In the genomic region with DNA sequence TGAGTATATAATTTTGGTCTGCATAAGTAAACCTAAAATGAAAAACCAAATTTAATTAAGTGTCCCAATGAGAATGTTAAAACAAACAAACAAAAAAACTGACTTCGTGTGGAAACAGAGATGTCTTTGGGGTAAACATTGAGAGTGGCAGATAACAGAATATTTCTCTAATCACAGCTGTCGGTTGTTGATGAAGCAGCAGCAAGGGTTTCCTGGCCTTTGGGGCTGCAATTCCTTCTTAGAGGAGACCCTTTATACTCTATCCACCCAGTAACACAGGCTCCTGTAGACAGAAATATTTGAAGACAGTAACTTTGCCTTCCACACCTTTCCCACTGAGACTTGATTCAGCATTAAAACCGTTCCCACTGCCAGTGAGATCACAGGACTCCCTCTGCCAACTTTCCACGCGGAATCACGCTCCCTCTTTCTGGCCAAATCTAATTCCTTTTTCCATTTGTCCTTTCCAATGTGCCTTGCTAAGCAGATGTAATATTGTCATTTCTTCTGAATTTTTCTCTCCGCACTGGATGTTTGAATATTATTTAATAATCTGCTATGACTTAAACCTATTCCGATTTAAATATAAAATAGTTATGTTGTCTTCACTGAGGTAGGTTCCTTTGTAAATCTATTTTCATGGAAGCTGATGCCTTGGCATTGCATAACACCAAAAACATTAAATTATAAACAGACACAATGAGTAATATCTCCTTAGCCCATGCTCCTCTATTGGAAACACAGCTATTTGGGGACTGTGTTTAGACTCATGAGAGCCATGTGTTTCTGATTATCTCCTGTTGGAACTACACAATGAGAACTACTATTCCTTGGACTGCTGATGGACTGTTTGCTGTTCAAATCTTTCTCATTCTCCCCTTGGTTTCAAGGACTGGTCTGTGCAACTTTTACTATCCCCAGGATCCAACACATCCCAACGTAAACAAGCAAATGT, we compare ENCODE assay signal across 12 mouse cellular contexts. TPM values are rescaled to one million over a fixed set of nuclear protein-coding genes. Genes with fewer than 3 reads are reported as not detected.
DNase-seq lines count a peak whose midpoint lies in the region; ATAC-seq lines count a peak whose summit lies in the region.
"Had no signal": no experiment of that assay in that cellular context is flagged by ENCODE, and none has a peak within 500 bp of the region (broad histone marks: within the 10 kb centered on the region; RNA-seq: fewer than 3 reads in every experiment).

No protein-coding gene starts in this region.

- H3K27me3 ChIP-seq in heart, embryonic 10.5 days (ENCODE audit: insufficient read depth, poor library complexity, severe bottlenecking), result peaks cover 3% of the 10 kb centered on the region; the same call in 1 of the 2 replicates
- no peaks in the 10 kb centered on the region for H3K27me3 ChIP-seq in embryonic facial prominence, embryonic 12.5 days
- H3K27me3 ChIP-seq in intestine, embryonic 15.5 days (replicated peaks), result no peaks in the 10 kb centered on the region

- no peaks in the 10 kb centered on the region for H3K9me3 ChIP-seq in heart, embryonic 10.5 days
- no peaks in the 10 kb centered on the region for H3K9me3 ChIP-seq in embryonic facial prominence, embryonic 12.5 days
- H3K9me3 ChIP-seq in intestine, embryonic 15.5 days, result no peaks in the 10 kb centered on the region
- H3K9me3 ChIP-seq: forebrain, embryonic 12.5 days had no signal

- H3K9ac ChIP-seq in embryonic facial prominence, embryonic 12.5 days, result peak overlapping the region; percentile 33
- no peak overlapping the region for H3K9ac ChIP-seq in intestine, embryonic 15.5 days
- H3K9ac ChIP-seq: forebrain, embryonic 12.5 days; hindbrain, embryonic 14.5 days had no signal

- WGBS in heart, embryonic 10.5 days, result 61% methylated on average over 9 of the region's 9 CpGs
- WGBS in embryonic facial prominence, embryonic 12.5 days, result 30% methylated on average over 9 of the region's 9 CpGs
- 53% methylated on average over 9 of the region's 9 CpGs for WGBS in intestine, embryonic 15.5 days

- no peak for ATAC-seq in embryonic facial prominence, embryonic 12.5 days (ENCODE audit: insufficient number of reproducible peaks, insufficient read depth, low FRiP score, low TSS enrichment)
- no peak for ATAC-seq in intestine, embryonic 15.5 days

- intact Hi-C loops in left cerebral cortex, postnatal 36 days (cut with DNase I), result no loop called here

- peak; percentile 64 to 75 for DNase-seq in heart, adult 18-20 months
- DNase-seq in heart, embryonic 10.5 days (ENCODE audit: low spot score), result no peak
- DNase-seq in 3T3-L1 (ENCODE audit: low read depth, low spot score), result peak; percentile 94
- DNase-seq in thymus, adult 18-20 months, result no peak
- no peak for DNase-seq in right cerebral cortex, postnatal 36 days (ENCODE audit: low spot score in 2 of 2)
- no peak for DNase-seq in left cerebral cortex, postnatal 36 days (ENCODE audit: low spot score in 2 of 2)
- DNase-seq: lung, adult 2 months; retina, postnatal 1 day had no signal

- H3K36me3 ChIP-seq in heart, embryonic 10.5 days, result no peaks in the 10 kb centered on the region
- no peaks in the 10 kb centered on the region for H3K36me3 ChIP-seq in embryonic facial prominence, embryonic 12.5 days
- no peaks in the 10 kb centered on the region for H3K36me3 ChIP-seq in intestine, embryonic 15.5 days
- H3K36me3 ChIP-seq: forebrain, embryonic 12.5 days had no signal

- no peak overlapping the region for H3K4me3 ChIP-seq in heart, embryonic 10.5 days
- H3K4me3 ChIP-seq in embryonic facial prominence, embryonic 12.5 days, result peak overlapping the region; percentile 26
- H3K4me3 ChIP-seq in intestine, embryonic 15.5 days (replicated peaks), result 0 out of 2 replicates have a peak overlapping the region, but pooled peaks have one; percentile 7
- H3K4me3 ChIP-seq: forebrain, embryonic 12.5 days had no signal

- H3K27ac ChIP-seq in heart, embryonic 10.5 days, result no peak overlapping the region
- H3K27ac ChIP-seq in embryonic facial prominence, embryonic 12.5 days, result peak overlapping the region; percentile 88
- peak overlapping the region; percentile 20; the same call in 1 of the 2 replicates for H3K27ac ChIP-seq in intestine, embryonic 15.5 days
- H3K27ac ChIP-seq: forebrain, embryonic 12.5 days; hindbrain, embryonic 14.5 days had no signal

- H3K4me1 ChIP-seq in heart, embryonic 10.5 days, result no peaks in the 10 kb centered on the region; the same call in 1 of the 2 replicates
- no peaks in the 10 kb centered on the region for H3K4me1 ChIP-seq in embryonic facial prominence, embryonic 12.5 days
- no peaks in the 10 kb centered on the region for H3K4me1 ChIP-seq in intestine, embryonic 15.5 days (replicated peaks)

- peak overlapping the region; percentile 42 for H3K4me2 ChIP-seq in embryonic facial prominence, embryonic 12.5 days (replicated peaks)
- H3K4me2 ChIP-seq in intestine, embryonic 15.5 days (replicated peaks), result peak overlapping the region; percentile 37
- H3K4me2 ChIP-seq: forebrain, embryonic 12.5 days; hindbrain, embryonic 14.5 days had no signal

RNA-seq across cellular contexts. Expression of gene Cped1, which starts 4.7 kb away (rescaled TPM):
- 10 to 100 TPM; 22.8 to 24.3 TPM for total RNA-seq in heart, adult 18-20 months (2021)
- polyA plus RNA-seq in heart, embryonic 10.5 days (2016; fragmentation: Nextera tagmentation; extraction: Ambion mirVana), result 5.4 and 8.4 TPM in 2 replicates
- 34.7 and 35.9 TPM in 2 replicates for polyA plus RNA-seq in embryonic facial prominence, embryonic 12.5 days (2016; fragmentation: Nextera tagmentation; extraction: Ambion mirVana)
- polyA plus RNA-seq in intestine, embryonic 15.5 days (2015; fragmentation: Nextera tagmentation; extraction: Ambion mirVana), result 19.5 and 20.7 TPM in 2 replicates
- total RNA-seq in left cerebral cortex, postnatal 36 days (2021), result 1 to 10 TPM; 3.0 to 4.1 TPM

RNA-seq across cellular contexts. Expression of gene Ing3, which starts 41.1 kb away (rescaled TPM):
- total RNA-seq in heart, adult 18-20 months (2021), result 10 to 100 TPM; 13.9 to 14.8 TPM
- polyA plus RNA-seq in heart, embryonic 10.5 days (2016; fragmentation: Nextera tagmentation; extraction: Ambion mirVana), result 30.1 and 38.7 TPM in 2 replicates
- polyA plus RNA-seq in embryonic facial prominence, embryonic 12.5 days (2016; fragmentation: Nextera tagmentation; extraction: Ambion mirVana), result 59.3 and 64.1 TPM in 2 replicates
- polyA plus RNA-seq in intestine, embryonic 15.5 days (2015; fragmentation: Nextera tagmentation; extraction: Ambion mirVana), result 41.5 and 52.6 TPM in 2 replicates
- total RNA-seq in left cerebral cortex, postnatal 36 days (2021), result 10 to 100 TPM; 22.5 to 27.5 TPM

Comparison
In these comparisons a context has a peak if more than half of its experiments do, and no peak if none do; other contexts are left out.
1. DNase-seq: peak in heart, adult 18-20 months (2 of 2) and 3T3-L1 (single experiment); none in heart, embryonic 10.5 days (single experiment), thymus, adult 18-20 months (0 of 2), right cerebral cortex, postnatal 36 days (0 of 2) and left cerebral cortex, postnatal 36 days (0 of 2).